Mouse (Mus musculus): Measurements from ENCODE around the gene Fermt3. TPM values are rescaled to one million over a fixed set of nuclear protein-coding genes. Genes with fewer than 3 reads are reported as not detected.

The Fermt3 gene
- total and polyA plus RNA-seq, 2 experiments from 2014 or later: 4.0 to 7.5 TPM

GRCm38 (mm10) chr19:7062916-7063315 is 43.6 kb upstream of the Fermt3 start:
- Histone ChIP-seq H3K9me3 (ENCODE audit: low read length) (no peaks in the 10 kb centered on the region), H3K27me3 (ENCODE audit: insufficient read depth, low read length) (no peaks in the 10 kb centered on the region), H3K36me3 (ENCODE audit: insufficient read depth, low read length) (no peaks in the 10 kb centered on the region), H3K9ac (replicated peaks; ENCODE audit: low read length) (no peak overlapping the region), H3K4me2 (ENCODE audit: low read depth, low read length) (no peak overlapping the region), H3K4me3 (ENCODE audit: low read length) (no peak overlapping the region), H3K27ac (no peak overlapping the region), H3K4me1 (ENCODE audit: insufficient read depth, low read length) (peaks cover 10% of the 10 kb centered on the region)
- WGBS: 78% methylated on average over 8 of the region's 8 CpGs
- TF ChIP-seq CTCF (IDR thresholded peaks at IDR 0.05; ENCODE audit: low read depth): no peak
- DNase-seq (ENCODE audit: low spot score): no peak
- ATAC-seq: no peak

- Histone ChIP-seq H3K4me1 (ENCODE audit: insufficient read depth, low read length) (peaks cover 13% of the 10 kb centered on the region), H3K27me3 (ENCODE audit: insufficient read depth, low read length) (no peaks in the 10 kb centered on the region), H3K9ac (replicated peaks; ENCODE audit: low read length) (no peak overlapping the region), H3K9me3 (ENCODE audit: low read length) (no peaks in the 10 kb centered on the region), H3K4me3 (ENCODE audit: low read length) (no peak overlapping the region), H3K36me3 (ENCODE audit: insufficient read depth, low read length) (no peaks in the 10 kb centered on the region), H3K4me2 (ENCODE audit: low read depth, low read length) (no peak overlapping the region), H3K27ac (no peak overlapping the region)
- 82% methylated on average over 5 of the region's 5 CpGs for WGBS
- no peak for TF ChIP-seq CTCF (IDR thresholded peaks at IDR 0.05; ENCODE audit: low read depth)
- ATAC-seq (no peak), DNase-seq (ENCODE audit: low spot score) (no peak)
Measured at GRCm38 (mm10) chr19:7062110-7062509, 42.8 kb upstream of the Fermt3 start.

- Histone ChIP-seq H3K27ac (no peak overlapping the region), H3K9me3 (ENCODE audit: low read length) (no peaks in the 10 kb centered on the region), H3K36me3 (ENCODE audit: insufficient read depth, low read length) (no peaks in the 10 kb centered on the region), H3K9ac (replicated peaks; ENCODE audit: low read length) (no peak overlapping the region), H3K4me2 (ENCODE audit: low read depth, low read length) (no peak overlapping the region; the same call in 1 of the 2 replicates), H3K4me3 (ENCODE audit: low read length) (no peak overlapping the region), H3K4me1 (ENCODE audit: insufficient read depth, low read length) (peaks cover 5% of the 10 kb centered on the region; the same call in 1 of the 2 replicates), H3K27me3 (ENCODE audit: insufficient read depth, low read length) (no peaks in the 10 kb centered on the region)
- no peak for DNase-seq (ENCODE audit: low spot score)
- 72% methylated on average over 6 of the region's 6 CpGs for WGBS
- no peak for ATAC-seq
- no peak for TF ChIP-seq CTCF (IDR thresholded peaks at IDR 0.05; ENCODE audit: low read depth)
Measured at GRCm38 (mm10) chr19:7058541-7058940, 39.3 kb upstream of the Fermt3 start.

- Histone ChIP-seq H3K4me2 (ENCODE audit: low read depth, low read length) (peak overlapping the region; percentile 100), H3K4me1 (ENCODE audit: insufficient read depth, low read length) (peaks cover 5% of the 10 kb centered on the region; the same call in 1 of the 2 replicates), H3K27me3 (ENCODE audit: insufficient read depth, low read length) (no peaks in the 10 kb centered on the region), H3K9ac (replicated peaks; ENCODE audit: low read length) (0 out of 2 replicates have a peak overlapping the region, but pooled peaks have one; percentile 49), H3K27ac (peak overlapping the region; percentile 41; the same call in 1 of the 2 replicates), H3K9me3 (ENCODE audit: low read length) (no peaks in the 10 kb centered on the region), H3K36me3 (ENCODE audit: insufficient read depth, low read length) (no peaks in the 10 kb centered on the region), H3K4me3 (ENCODE audit: low read length) (peak overlapping the region; percentile 66)
- DNase-seq (ENCODE audit: low spot score) (peak; percentile 77), ATAC-seq (peak; percentile 79)
- under 1% methylated on average over 15 of the region's 15 CpGs for WGBS
- peak; percentile 65 for TF ChIP-seq CTCF (IDR thresholded peaks at IDR 0.05; ENCODE audit: low read depth)
Measured at GRCm38 (mm10) chr19:7057722-7058207, 38.5 kb upstream of the Fermt3 start.

GRCm38 (mm10) chr19:7057126-7057721 is 38.0 kb upstream of the Fermt3 start:
- H3K27me3 ChIP-seq (ENCODE audit: insufficient read depth, low read length): no peaks in the 10 kb centered on the region
- peak overlapping the region; percentile 66 for H3K4me3 ChIP-seq (ENCODE audit: low read length)
- 5% methylated on average over 16 of the region's 16 CpGs for WGBS
- no peak for DNase-seq (ENCODE audit: low spot score)
- H3K4me1 ChIP-seq (ENCODE audit: insufficient read depth, low read length): peaks cover 5% of the 10 kb centered on the region; the same call in 1 of the 2 replicates
- peak overlapping the region; percentile 100 for H3K4me2 ChIP-seq (ENCODE audit: low read depth, low read length)
- no peak overlapping the region for H3K27ac ChIP-seq
- no peaks in the 10 kb centered on the region for H3K9me3 ChIP-seq (ENCODE audit: low read length)
- no peak for TF ChIP-seq CTCF (IDR thresholded peaks at IDR 0.05; ENCODE audit: low read depth)
- H3K9ac ChIP-seq (replicated peaks; ENCODE audit: low read length): peak overlapping the region; percentile 49
- ATAC-seq: peak; percentile 27; the same call in 1 of the 2 replicates
- H3K36me3 ChIP-seq (ENCODE audit: insufficient read depth, low read length): no peaks in the 10 kb centered on the region

- H3K4me3 ChIP-seq (ENCODE audit: low read length): peak within 1 kb of the TSS; percentile 66
- H3K9me3 ChIP-seq (ENCODE audit: low read length): no peaks in the 10 kb centered on the region
- peak within 1 kb of the TSS; percentile 49 for H3K9ac ChIP-seq (replicated peaks; ENCODE audit: low read length)
- peak; percentile 79 for ATAC-seq
- H3K4me2 ChIP-seq (ENCODE audit: low read depth, low read length): peak within 1 kb of the TSS; percentile 100
- no peaks in the 10 kb centered on the region for H3K27me3 ChIP-seq (ENCODE audit: insufficient read depth, low read length)
- peak; percentile 80 for DNase-seq (ENCODE audit: low spot score)
- TF ChIP-seq CTCF (IDR thresholded peaks at IDR 0.05; ENCODE audit: low read depth): peak; percentile 24; the same call in 1 of the 2 replicates
- H3K36me3 ChIP-seq (ENCODE audit: insufficient read depth, low read length): no peaks in the 10 kb centered on the region
- H3K4me1 ChIP-seq (ENCODE audit: insufficient read depth, low read length): peaks cover 5% of the 10 kb centered on the region; the same call in 1 of the 2 replicates
- 1% methylated on average over 72 of the region's 72 CpGs for WGBS
- H3K27ac ChIP-seq: no peak within 1 kb of the TSS
Measured at GRCm38 (mm10) chr19:7056248-7057087, 37.2 kb upstream of the Fermt3 start, which contains the start of gene Macrod1. TSS of gene Macrod1 (plus strand) at chr19:7056810.
